Mouse (Mus musculus) forebrain, embryonic 12.5 days (tissue): ENCODE measurements at regions not wholly inside any gene's neighbourhood (a gene's known extent, or its start where the extent isn't known, plus 50 kb on each side); places are given as distances from the start of the nearest gene placed in this dataset.

Experiments
- ATAC-seq: fragments of 200-750 bp; cut with Nextera tagmentation; 2 replicates; pipeline ENCODE4 v1.8.0; 2017; ENCODE audit warnings: moderate TSS enrichment; ENCODE audit not compliant: low FRiP score
- H3K27ac ChIP-seq: fragments of 300-500 bp; sonication (generic); 2 replicates; pipeline ENCODE4 v1.5.1; 2016; ENCODE audit warnings: mild to moderate bottlenecking
- H3K27me3 ChIP-seq: fragments of 300-500 bp; sonication (generic); 2 replicates; pipeline ENCODE4 v1.6.1; 2016; ENCODE audit warnings: mild to moderate bottlenecking
- H3K36me3 ChIP-seq: fragments of 300-500 bp; sonication (generic); replicated peaks from 2 replicates; pipeline ENCODE4 v1.6.1; 2016; ENCODE audit warnings: mild to moderate bottlenecking
- H3K4me1 ChIP-seq: fragments of 300-500 bp; sonication (generic); 2 replicates; pipeline ENCODE4 v1.6.1; 2016
- H3K4me2 ChIP-seq: fragments of 300-500 bp; sonication (generic); 2 replicates; pipeline ENCODE4 v1.6.1; 2016; ENCODE audit warnings: mild to moderate bottlenecking, moderate library complexity
- H3K4me3 ChIP-seq: fragments of 300-500 bp; sonication (generic); replicated peaks from 2 replicates; pipeline ENCODE4 v1.5.1; 2016; ENCODE audit warnings: mild to moderate bottlenecking
- H3K9ac ChIP-seq: fragments of 300-500 bp; sonication (generic); 2 replicates; pipeline ENCODE4 v1.6.1; 2016; ENCODE audit warnings: mild to moderate bottlenecking
- H3K9me3 ChIP-seq: fragments of 300-500 bp; sonication (generic); 2 replicates; pipeline ENCODE4 v1.6.1; 2016
- WGBS: fragments of 180-500 bp; shearing (Covaris S2); methylation state at CpG from one replicate; pipeline ENCODE4 v1.1.7; 2016; 5-methylcytosine and 5-hydroxymethylcytosine counted together

DNA sequence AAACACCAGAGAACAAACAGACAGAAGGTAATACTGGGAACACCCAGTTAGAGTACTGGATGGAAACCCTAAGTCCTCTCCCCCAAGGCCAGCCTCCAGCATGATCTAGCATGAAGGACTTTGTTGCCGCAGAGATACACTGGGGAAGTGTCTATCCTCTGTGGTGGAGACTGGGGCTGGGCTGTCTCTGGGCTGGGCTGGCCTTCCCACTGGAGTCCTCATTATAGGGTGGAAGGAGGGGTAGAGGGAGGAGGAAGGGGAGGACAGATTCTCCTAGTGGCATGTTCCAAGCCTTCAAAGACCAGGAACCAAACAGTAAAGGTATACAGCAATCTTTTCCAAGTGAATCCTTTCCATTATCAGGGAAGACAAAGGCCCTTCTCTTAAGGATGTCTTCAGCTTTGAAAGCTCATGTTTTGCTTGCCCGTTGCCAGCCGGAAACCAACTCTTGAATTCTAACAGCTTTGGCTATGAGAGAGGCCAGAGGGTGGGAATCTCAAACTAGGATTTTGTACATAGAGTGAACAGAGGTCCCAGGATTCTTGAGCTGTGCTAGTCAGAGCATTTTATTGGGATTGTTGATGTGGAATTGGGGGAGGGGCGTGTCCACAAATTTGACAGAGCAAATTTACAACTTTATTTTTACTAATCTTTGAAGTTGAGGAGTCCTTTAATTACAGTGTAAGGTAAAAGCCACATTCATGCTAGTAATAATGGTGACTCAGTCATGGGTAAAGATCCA lies 271.3 kb downstream of the Fzd1 start:
- peak; percentile 59; the same call in 1 of the 2 replicates for ATAC-seq
- Histone ChIP-seq H3K4me2 (no peak overlapping the region), H3K27ac (peak overlapping the region; percentile 51), H3K9ac (no peak overlapping the region), H3K4me3 (no peak overlapping the region), H3K36me3 (no peaks in the 10 kb centered on the region), H3K9me3 (no peaks in the 10 kb centered on the region), H3K27me3 (no peaks in the 10 kb centered on the region), H3K4me1 (peaks cover 25% of the 10 kb centered on the region)
- WGBS: 90% methylated on average over 4 of the region's 4 CpGs

GRCm38 (mm10) chr5:4485542-4486390 lies 272.1 kb downstream of the Fzd1 start:
- H3K27me3 ChIP-seq: no peaks in the 10 kb centered on the region
- peak; percentile 81 for ATAC-seq
- H3K4me3 ChIP-seq: no peak overlapping the region
- H3K4me1 ChIP-seq: peaks cover 25% of the 10 kb centered on the region
- no peak overlapping the region for H3K4me2 ChIP-seq
- H3K36me3 ChIP-seq: no peaks in the 10 kb centered on the region
- no peak overlapping the region for H3K9ac ChIP-seq
- WGBS: 48% methylated on average over 10 of the region's 10 CpGs
- H3K9me3 ChIP-seq: no peaks in the 10 kb centered on the region
- peak overlapping the region; percentile 51 for H3K27ac ChIP-seq

DNA sequence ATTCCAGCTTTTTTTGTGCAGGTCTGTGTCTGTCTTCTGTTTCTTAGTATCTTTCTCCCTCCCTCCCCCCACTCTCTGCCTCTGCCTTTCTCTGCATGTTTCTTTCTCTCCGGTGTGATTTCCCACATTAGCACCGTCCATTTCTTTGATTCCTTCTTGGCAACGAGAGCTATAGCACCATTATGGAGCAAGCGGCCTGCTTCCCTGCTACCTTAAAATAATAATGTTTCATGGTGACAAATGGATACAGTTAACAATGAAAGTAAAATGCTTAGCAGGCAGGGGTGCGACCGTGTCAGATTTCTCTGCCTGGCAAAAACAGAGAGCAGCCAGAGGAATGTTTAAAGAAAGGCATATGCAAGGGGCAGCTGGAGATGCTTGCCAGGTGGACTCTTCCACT lies 273.1 kb downstream of the Fzd1 start:
- H3K4me2 ChIP-seq: 0 out of 2 replicates have a peak overlapping the region, but pooled peaks have one; percentile 1

DNA sequence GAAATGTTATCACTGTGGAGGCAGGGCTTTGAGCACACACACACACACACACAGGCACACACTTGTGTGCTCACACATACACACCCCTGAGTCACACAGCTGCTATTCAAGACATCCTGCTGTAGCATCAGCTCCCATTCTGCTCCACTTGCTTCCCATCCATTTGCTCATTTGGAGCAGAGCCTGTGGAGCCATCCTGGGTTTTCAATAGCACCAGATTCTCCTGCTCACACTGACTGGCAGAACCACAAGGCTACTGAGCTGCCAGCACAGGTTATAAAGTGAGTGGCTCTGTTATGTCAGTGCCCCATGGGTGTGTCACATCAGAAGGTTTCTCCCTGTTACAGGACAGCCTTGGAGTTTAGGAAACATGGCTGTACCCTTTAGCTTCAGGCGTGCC lies 273.7 kb downstream of the Fzd1 start:
- 81% methylated on average over 1 of the region's 1 CpGs for WGBS
- no peak for ATAC-seq
- no peaks in the 10 kb centered on the region for H3K27me3 ChIP-seq
- no peak overlapping the region for H3K27ac ChIP-seq
- H3K9ac ChIP-seq: no peak overlapping the region
- no peaks in the 10 kb centered on the region for H3K36me3 ChIP-seq
- peaks cover 25% of the 10 kb centered on the region for H3K4me1 ChIP-seq
- H3K9me3 ChIP-seq: no peaks in the 10 kb centered on the region
- no peak overlapping the region for H3K4me2 ChIP-seq
- H3K4me3 ChIP-seq: no peak overlapping the region

More for the DNA sequence above, 273.1 kb downstream of the Fzd1 start:
- Histone ChIP-seq H3K4me3 (no peak overlapping the region), H3K36me3 (no peaks in the 10 kb centered on the region), H3K27me3 (no peaks in the 10 kb centered on the region), H3K4me1 (peaks cover 25% of the 10 kb centered on the region), H3K9me3 (no peaks in the 10 kb centered on the region), H3K27ac (peak overlapping the region; percentile 27; the same call in 1 of the 2 replicates), H3K9ac (no peak overlapping the region)
- WGBS: 15% methylated on average over 6 of the region's 6 CpGs
- no peak for ATAC-seq

DNA sequence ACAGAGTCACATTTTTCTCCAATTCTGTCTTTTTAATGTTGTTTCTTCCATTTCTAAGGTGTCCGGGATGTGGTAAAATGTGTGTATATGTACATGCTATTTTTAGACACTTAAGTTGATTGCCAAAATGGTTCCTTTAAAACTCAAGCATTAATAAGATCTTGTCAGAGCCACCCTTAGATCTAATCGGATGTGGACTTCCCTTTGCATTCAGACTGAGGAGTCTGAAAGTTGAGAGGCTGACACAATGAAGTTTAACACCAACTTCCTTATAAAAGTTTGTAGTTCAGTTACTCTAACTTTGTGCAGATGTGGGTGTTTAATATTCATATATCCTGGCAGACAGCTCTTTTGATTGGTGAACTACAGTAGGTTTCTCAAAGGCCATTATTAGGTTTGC lies 282.1 kb downstream of the Mterf1b start:
- no peaks in the 10 kb centered on the region for H3K9me3 ChIP-seq
- WGBS: 93% methylated on average over 2 of the region's 2 CpGs
- no peaks in the 10 kb centered on the region for H3K27me3 ChIP-seq
- H3K4me3 ChIP-seq: no peak overlapping the region
- no peak for ATAC-seq
- H3K9ac ChIP-seq: no peak overlapping the region
- no peak overlapping the region for H3K4me2 ChIP-seq
- H3K4me1 ChIP-seq: no peaks in the 10 kb centered on the region
- H3K27ac ChIP-seq: no peak overlapping the region
- no peaks in the 10 kb centered on the region for H3K36me3 ChIP-seq
